Mouse (Mus musculus): ENCODE results near the gene Ramac.

DNA sequence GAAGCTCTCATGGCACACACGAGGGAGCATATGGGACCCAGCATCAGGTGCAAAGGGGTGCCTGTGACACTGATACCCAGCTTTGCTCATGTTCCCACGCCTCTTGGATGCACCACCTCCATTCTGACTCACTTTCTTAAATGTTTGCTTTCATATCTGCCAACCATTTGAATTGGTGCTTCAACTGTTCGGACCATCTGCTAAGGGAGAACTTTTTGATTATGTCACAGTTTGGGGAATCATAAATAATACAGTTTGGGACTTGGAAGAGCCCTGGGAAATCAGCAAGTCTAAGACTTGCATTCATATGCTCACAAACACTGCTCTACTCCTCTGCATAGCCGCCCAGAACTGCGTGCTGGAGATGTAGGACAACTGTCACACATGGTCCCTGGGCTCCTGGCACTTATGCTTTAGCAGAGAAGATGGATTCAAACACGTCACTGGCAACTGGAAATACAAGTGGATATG, 31.5 kb upstream of the Ramac start:
- TF ChIP-seq MAFK (IDR thresholded peaks at IDR 0.05; ENCODE audit: insufficient read depth, low read depth, low read length) (no peak), HCFC1 (IDR thresholded peaks at IDR 0.05; ENCODE audit: borderline replicate concordance, insufficient read depth, low read length) (no peak), CHD2 (IDR thresholded peaks at IDR 0.05; ENCODE audit: low read depth, low read length) (no peak), ZNF384 (IDR thresholded peaks at IDR 0.05; ENCODE audit: low read depth, low read length) (no peak)

Data from ES-E14 (cell line).